Mouse (Mus musculus) stomach, postnatal 0 days (tissue): ENCODE data around the gene Mapkapk3. TPM values are rescaled to one million over a fixed set of nuclear protein-coding genes. Genes with fewer than 3 reads are reported as not detected.

Source experiments
- ATAC-seq: fragments of 200-750 bp; cut with Nextera tagmentation; 2 replicates; pipeline ENCODE4 v1.8.0; 2017; ENCODE audit not compliant: low FRiP score, low TSS enrichment
- DNase-seq: peaks from one replicate; pipeline ENCODE4 v3.0.0-alpha.2; 2016; ENCODE audit warnings: low spot score
- H3K27ac ChIP-seq: fragments of 300-500 bp; sonication (generic); replicated peaks from 2 replicates; pipeline ENCODE4 v1.5.1; 2014; ENCODE audit warnings: mild to moderate bottlenecking, control low read depth
- H3K27me3 ChIP-seq: fragments of 300-500 bp; sonication (generic); 2 replicates; pipeline ENCODE4 v1.6.1; 2014; ENCODE audit warnings: low read length; ENCODE audit not compliant: control insufficient read depth, insufficient read depth
- H3K36me3 ChIP-seq: fragments of 300-500 bp; sonication (generic); 2 replicates; pipeline ENCODE4 v1.6.1; 2014; ENCODE audit warnings: low read length, mixed read lengths; ENCODE audit not compliant: control insufficient read depth, insufficient read depth
- H3K4me1 ChIP-seq: fragments of 300-500 bp; sonication (generic); replicated peaks from 2 replicates; pipeline ENCODE4 v1.6.1; 2014; ENCODE audit warnings: antibody characterized with exemption; ENCODE audit not compliant: control insufficient read depth, insufficient read depth
- H3K4me2 ChIP-seq: fragments of 300-500 bp; sonication (generic); replicated peaks from 2 replicates; pipeline ENCODE4 v1.6.1; 2014; ENCODE audit warnings: low read depth, mild to moderate bottlenecking, control low read depth, moderate library complexity
- H3K4me3 ChIP-seq: fragments of 300-500 bp; sonication (generic); 2 replicates; pipeline ENCODE4 v1.5.1; 2014; ENCODE audit warnings: low read depth, low read length, control low read depth
- H3K9ac ChIP-seq: fragments of 300-500 bp; sonication (generic); 2 replicates; pipeline ENCODE4 v1.6.1; 2014; ENCODE audit warnings: mild to moderate bottlenecking, low read length, control low read depth, mixed read lengths
- H3K9me3 ChIP-seq: fragments of 300-500 bp; sonication (generic); 2 replicates; pipeline ENCODE4 v1.6.1; 2016; ENCODE audit warnings: low read length; ENCODE audit not compliant: control insufficient read depth
- CTCF ChIP-seq: IDR thresholded peaks from 2 replicates; pipeline ENCODE4 v1.5.1; 2016; ENCODE audit warnings: antibody characterized with exemption, low read depth, mild to moderate bottlenecking, moderate library complexity
- EP300 ChIP-seq: optimal IDR thresholded peaks from 2 replicates; pipeline ENCODE3; 2016; ENCODE audit warnings: antibody characterized with exemption
- WGBS: fragments of 180-500 bp; shearing (Covaris S2); extraction: QIAGEN DNeasy Blood & Tissue Kit; methylation state at CpG from one replicate; pipeline ENCODE4 v1.1.7; 2014; 5-methylcytosine and 5-hydroxymethylcytosine counted together
- polyA plus RNA-seq: library from polyadenylated mRNA; unstranded; fragments of >200 nt; fragmentation: Nextera tagmentation; extraction: Ambion mirVana; gene quantifications from 2 replicates; pipeline ENCODE4 v1.2.1, GENCODE M21; 2015

Gene Mapkapk3
- polyA plus RNA-seq, 1 experiment from 2014 or later = 32.0 TPM

DNA sequence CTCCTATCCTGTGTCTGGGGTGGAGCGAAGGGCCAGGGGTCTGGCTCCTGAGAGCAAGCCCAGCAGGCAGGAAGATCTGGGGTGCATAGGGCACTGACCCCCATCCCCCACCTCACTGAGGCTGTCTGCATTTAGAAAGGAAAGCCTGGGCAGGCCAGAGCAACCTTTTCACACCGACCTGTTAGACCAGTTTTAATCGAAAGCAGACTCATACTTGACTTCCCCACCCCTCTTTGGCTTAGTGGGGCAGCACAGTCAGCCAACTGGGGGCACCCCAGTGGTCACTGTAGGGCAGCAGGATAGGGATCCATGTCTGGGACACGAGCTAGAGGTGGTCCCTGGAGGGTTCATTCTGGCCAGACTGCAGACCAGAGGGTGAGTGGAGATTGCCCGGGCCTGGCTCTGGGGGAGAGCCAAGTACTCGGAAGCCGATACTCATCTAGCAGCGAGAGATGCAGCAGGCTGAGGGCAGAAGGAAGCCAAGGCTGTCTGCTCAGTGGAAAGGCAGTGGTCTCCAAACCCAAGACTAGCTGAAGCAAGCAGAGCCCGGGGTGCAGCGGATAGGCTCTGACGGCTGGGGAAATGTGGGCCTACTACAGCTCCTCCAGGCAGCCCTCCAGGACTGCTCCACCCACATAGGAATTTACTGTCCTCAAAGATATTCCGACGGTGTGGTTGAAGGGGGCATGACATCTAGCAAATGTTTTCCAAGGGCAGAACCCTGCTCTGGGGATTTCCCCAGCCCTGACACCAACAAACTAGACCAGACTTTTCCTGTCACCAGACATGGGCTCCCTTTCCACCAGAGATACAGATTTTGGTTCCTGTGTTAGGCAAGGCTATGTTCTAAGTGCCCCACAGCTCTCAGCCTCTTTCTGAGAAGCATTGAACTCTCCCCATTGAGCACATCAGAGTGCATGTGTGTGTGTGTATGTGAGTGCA, 16.2 kb upstream of the Mapkapk3 start:
- Histone ChIP-seq H3K27ac (peak overlapping the region; percentile 88), H3K4me3 (no peak overlapping the region), H3K9me3 (no peaks in the 10 kb centered on the region), H3K4me1 (peaks cover 12% of the 10 kb centered on the region; the same call in 1 of the 2 replicates), H3K36me3 (peaks cover 17% of the 10 kb centered on the region), H3K9ac (no peak overlapping the region; the same call in 1 of the 2 replicates), H3K4me2 (0 out of 2 replicates have a peak overlapping the region, but pooled peaks have one; percentile 14), H3K27me3 (no peaks in the 10 kb centered on the region)
- TF ChIP-seq EP300 = no peak
- no peak for TF ChIP-seq CTCF
- ATAC-seq (peak; percentile 67), DNase-seq (peak; percentile 65)
- WGBS = 32% methylated on average over 13 of the region's 13 CpGs

DNA sequence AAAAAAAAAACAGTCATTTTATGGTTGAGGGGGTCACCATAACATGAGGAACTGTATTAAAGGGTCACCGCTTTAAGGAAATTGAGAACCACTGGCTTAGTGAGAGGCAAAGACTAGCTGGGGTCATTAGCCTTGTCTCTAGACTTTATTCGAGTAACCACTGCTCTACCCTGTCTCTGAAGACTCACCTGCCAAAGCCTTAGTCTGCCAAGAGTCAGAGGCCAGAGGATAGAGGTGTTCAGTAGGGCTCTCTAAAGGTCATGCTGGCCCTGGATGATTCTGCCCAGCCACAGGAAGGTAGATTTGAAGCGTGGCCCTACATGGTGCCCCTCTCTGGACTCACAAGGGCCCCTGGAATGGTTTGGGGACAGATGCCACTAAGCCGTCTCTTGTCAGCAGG, 15.3 kb upstream of the Mapkapk3 start:
- WGBS = 78% methylated on average over 4 of the region's 4 CpGs
- ATAC-seq (no peak), DNase-seq (no peak)
- Histone ChIP-seq H3K4me3 (no peak overlapping the region), H3K36me3 (peaks cover 25% of the 10 kb centered on the region), H3K4me1 (peaks cover 12% of the 10 kb centered on the region; the same call in 1 of the 2 replicates), H3K9me3 (no peaks in the 10 kb centered on the region), H3K4me2 (no peak overlapping the region), H3K9ac (no peak overlapping the region), H3K27ac (peak overlapping the region; percentile 88), H3K27me3 (no peaks in the 10 kb centered on the region)
- TF ChIP-seq EP300 (no peak), CTCF (no peak)

DNA sequence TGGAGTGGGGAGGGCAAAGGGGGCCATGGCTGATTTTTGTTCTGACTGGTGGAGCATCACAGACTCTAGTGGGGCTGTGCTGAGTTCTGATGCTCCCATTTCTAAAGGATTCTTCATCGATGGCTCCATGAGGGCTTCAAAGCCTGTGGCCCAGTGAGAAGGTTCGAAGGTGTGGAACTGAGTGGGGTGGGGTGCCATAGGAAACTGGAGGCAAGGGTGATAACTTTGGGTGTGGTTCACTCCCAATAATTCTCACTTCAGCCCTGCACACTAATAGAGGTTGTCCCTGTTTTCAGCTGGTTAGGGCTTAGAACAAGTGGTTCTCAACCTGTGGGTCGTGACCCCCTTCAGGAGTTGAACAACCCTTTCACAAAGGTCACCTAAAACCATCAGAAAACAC, 14.7 kb upstream of the Mapkapk3 start:
- Histone ChIP-seq H3K4me3 (no peak overlapping the region), H3K27ac (0 out of 2 replicates have a peak overlapping the region, but pooled peaks have one; percentile 18), H3K9ac (no peak overlapping the region), H3K4me1 (peaks cover 12% of the 10 kb centered on the region; the same call in 1 of the 2 replicates), H3K4me2 (no peak overlapping the region), H3K27me3 (no peaks in the 10 kb centered on the region), H3K9me3 (no peaks in the 10 kb centered on the region), H3K36me3 (peaks cover 28% of the 10 kb centered on the region)
- no peak for ATAC-seq
- WGBS = 66% methylated on average over 3 of the region's 3 CpGs
- no peak for DNase-seq
- TF ChIP-seq EP300 (no peak), CTCF (no peak)

DNA sequence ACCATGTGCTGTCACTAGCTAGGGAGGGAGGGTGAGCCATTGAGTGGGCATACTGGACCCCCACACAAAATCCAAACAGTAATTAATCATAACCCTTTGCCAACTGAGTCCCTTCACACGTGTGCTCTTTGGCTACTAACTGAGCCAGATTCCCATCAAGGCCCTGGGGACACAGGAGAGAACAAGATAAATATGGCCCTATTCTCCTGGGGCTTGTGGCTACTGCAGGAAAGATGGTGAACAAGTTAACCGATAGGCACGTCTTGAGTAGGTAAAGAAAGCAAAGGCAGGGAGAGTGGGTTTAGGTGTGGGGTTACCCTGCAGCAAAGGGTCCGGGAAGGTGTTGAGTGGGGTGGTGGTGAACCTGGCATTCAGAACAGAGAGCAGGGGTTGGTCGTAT, 14.2 kb upstream of the Mapkapk3 start:
- no peak for DNase-seq
- H3K9ac ChIP-seq = no peak overlapping the region
- H3K36me3 ChIP-seq = peaks cover 28% of the 10 kb centered on the region
- no peak overlapping the region for H3K4me2 ChIP-seq
- no peak overlapping the region for H3K4me3 ChIP-seq
- no peak for ATAC-seq
- 75% methylated on average over 5 of the region's 5 CpGs for WGBS
- H3K27ac ChIP-seq = 0 out of 2 replicates have a peak overlapping the region, but pooled peaks have one; percentile 18
- TF ChIP-seq CTCF (no peak), EP300 (no peak)
- no peaks in the 10 kb centered on the region for H3K27me3 ChIP-seq
- H3K4me1 ChIP-seq = peaks cover 13% of the 10 kb centered on the region; the same call in 1 of the 2 replicates
- H3K9me3 ChIP-seq = no peaks in the 10 kb centered on the region

DNA sequence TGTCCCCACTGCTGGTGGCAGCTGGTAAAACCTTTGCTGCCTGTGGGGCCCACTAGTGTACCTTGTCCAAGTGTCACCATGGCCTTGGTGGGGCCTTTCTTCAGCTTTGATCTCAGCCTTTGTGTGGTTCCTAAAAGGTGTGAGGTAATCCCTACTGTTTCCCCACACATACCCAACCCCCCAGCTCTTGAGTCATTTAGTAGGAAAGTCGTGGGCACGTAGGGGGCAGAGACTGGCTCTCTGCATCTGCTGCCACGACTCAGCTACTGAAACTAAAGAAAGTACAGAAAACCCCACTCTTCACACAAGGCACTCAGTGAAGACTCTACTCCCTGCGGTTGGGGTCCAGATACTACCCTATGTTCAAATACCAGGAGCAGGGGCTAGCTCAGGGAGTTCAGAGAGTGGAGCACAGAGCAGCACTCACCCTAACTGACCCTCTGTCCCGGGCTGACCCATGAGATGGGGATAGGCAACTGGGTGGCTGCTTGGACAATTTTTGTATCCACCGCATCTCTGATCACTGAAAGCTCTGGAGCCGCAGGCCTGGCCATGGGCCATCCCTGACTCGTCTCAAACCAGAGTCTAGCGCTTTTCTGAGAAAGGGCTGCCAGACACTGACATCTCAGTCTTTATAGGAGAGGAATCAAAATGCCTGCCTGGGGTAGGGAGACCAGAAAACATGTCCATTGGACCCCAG, 13.6 kb upstream of the Mapkapk3 start:
- peaks cover 12% of the 10 kb centered on the region; the same call in 1 of the 2 replicates for H3K4me1 ChIP-seq
- DNase-seq (no peak), ATAC-seq (no peak)
- TF ChIP-seq CTCF (no peak), EP300 (no peak)
- WGBS = 66% methylated on average over 9 of the region's 9 CpGs
- H3K27me3 ChIP-seq = no peaks in the 10 kb centered on the region
- no peak overlapping the region for H3K4me3 ChIP-seq
- peaks cover 28% of the 10 kb centered on the region for H3K36me3 ChIP-seq
- no peak overlapping the region for H3K27ac ChIP-seq
- no peak overlapping the region for H3K9ac ChIP-seq
- H3K9me3 ChIP-seq = no peaks in the 10 kb centered on the region
- H3K4me2 ChIP-seq = no peak overlapping the region
